Mouse (Mus musculus): ENCODE results near the gene Hs2st1. TPM values are rescaled to one million over a fixed set of nuclear protein-coding genes. Genes with fewer than 3 reads are reported as not detected.
A peak's percentile ranks its signal among the peaks of the same experiment; 100 is the strongest.

The Hs2st1 gene
- polyA plus RNA-seq, 1 experiment from 2014 or later: 25.1 TPM

DNA sequence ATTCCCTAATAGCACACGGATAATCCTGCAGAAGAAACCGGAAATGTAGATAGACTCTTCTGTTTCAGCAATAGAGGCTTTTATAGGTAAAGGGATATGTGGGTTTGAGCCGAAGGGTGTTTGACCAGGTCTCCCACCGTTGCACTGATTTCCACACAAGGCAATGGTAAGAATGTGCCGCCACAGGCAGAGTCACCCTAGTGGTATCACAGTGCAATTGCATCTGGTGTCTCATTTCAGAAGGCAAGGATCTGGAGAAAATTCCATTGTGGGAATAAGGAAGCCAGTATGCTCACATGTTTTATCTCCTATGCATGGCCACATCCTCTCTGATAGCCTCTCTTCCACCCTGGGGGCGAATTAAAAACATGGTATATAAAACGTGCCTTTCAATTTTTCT, 171.8 kb downstream of the Hs2st1 start:
- no peaks in the 10 kb centered on the region for H3K9me3 ChIP-seq
- ATAC-seq (ENCODE audit: low FRiP score, low read depth): no peak
- H3K4me2 ChIP-seq (replicated peaks): no peak overlapping the region
- H3K4me1 ChIP-seq: peaks cover 9% of the 10 kb centered on the region
- no peaks in the 10 kb centered on the region; the same call in none of the 2 replicates for H3K27me3 ChIP-seq
- no peak overlapping the region for H3K27ac ChIP-seq (replicated peaks)
- no peaks in the 10 kb centered on the region for H3K36me3 ChIP-seq
- 86% methylated on average over 7 of the region's 7 CpGs for WGBS
- H3K9ac ChIP-seq (replicated peaks): no peak overlapping the region
- no peak overlapping the region for H3K4me3 ChIP-seq

DNA sequence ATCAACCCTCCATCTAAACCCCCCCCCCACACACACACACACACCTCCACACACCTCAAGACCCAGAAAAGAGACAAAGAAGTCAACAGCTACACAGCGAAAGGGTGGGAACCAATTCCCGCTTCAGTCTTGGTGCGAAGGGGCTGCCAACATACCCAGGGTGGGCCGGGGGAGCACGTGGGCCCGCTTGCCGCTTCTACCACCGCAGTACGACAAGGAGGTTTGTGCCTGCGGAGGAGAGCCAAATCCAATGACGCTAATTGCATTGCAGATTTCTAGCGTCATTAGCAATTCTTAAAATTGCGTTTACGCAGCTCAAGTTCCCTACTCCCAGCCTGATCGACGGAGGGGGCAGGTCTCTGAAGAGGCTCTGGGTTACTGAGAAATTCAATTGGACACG, 173.5 kb downstream of the Hs2st1 start:
- 60% methylated on average over 17 of the region's 17 CpGs for WGBS
- H3K9ac ChIP-seq (replicated peaks): no peak overlapping the region
- peaks cover 9% of the 10 kb centered on the region for H3K4me1 ChIP-seq
- H3K4me3 ChIP-seq: no peak overlapping the region
- no peaks in the 10 kb centered on the region; the same call in none of the 2 replicates for H3K27me3 ChIP-seq
- H3K27ac ChIP-seq (replicated peaks): no peak overlapping the region
- H3K4me2 ChIP-seq (replicated peaks): no peak overlapping the region
- no peak for ATAC-seq (ENCODE audit: low FRiP score, low read depth)
- H3K36me3 ChIP-seq: no peaks in the 10 kb centered on the region
- H3K9me3 ChIP-seq: no peaks in the 10 kb centered on the region

DNA sequence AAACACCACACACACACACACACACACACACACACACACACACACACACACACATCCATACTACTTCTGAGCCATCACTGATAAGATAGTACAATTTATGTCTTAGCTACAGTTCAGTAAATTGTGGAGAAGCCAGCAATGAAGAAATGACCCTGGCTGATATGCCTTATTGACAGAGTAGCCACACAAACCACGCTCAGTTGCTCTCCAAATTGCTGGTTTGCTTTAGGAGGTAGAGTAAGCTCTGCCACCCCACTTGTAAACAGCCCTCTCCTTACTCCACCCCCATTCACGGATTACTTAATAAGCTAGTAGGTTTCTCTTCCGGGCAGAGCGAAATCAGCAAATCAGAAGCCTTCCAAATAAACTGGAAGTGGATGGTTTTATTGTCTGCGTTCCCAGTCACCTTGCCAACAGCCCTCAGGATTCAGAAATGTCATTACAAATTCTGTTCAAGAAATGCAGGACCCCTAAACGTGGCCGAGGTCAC, 175.5 kb downstream of the Hs2st1 start:
- Histone ChIP-seq H3K27ac (replicated peaks) (no peak overlapping the region), H3K27me3 (no peaks in the 10 kb centered on the region; the same call in 1 of the 2 replicates), H3K4me3 (no peak overlapping the region), H3K9me3 (no peaks in the 10 kb centered on the region), H3K4me2 (replicated peaks) (no peak overlapping the region), H3K36me3 (no peaks in the 10 kb centered on the region), H3K9ac (replicated peaks) (no peak overlapping the region), H3K4me1 (peaks cover 7% of the 10 kb centered on the region)
- no peak for ATAC-seq (ENCODE audit: low FRiP score, low read depth)
- 68% methylated on average over 7 of the region's 7 CpGs for WGBS

DNA sequence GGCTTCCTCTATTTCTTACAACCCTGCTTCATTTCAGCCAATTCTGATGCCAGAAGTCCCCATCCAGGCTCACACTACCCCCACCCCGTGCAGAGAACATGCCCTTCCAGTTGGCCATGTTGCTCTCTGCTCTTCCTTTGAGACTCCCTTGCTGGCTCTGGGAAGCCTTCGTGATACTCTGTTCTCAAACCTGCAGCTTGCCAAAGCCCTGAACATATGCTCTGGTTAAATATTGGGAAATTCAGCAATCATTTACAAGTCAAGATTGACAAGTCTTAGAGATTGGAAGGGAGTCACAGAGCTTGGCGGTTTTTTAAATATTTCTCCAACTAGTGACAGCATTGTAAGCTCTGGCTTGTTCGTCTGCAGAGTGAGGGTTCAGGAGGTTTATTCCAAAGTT, 183.5 kb downstream of the Hs2st1 start:
- Histone ChIP-seq H3K36me3 (no peaks in the 10 kb centered on the region), H3K27ac (replicated peaks) (no peak overlapping the region), H3K4me2 (replicated peaks) (no peak overlapping the region), H3K4me3 (no peak overlapping the region), H3K27me3 (peaks cover 6% of the 10 kb centered on the region; the same call in 1 of the 2 replicates), H3K4me1 (0 out of 2 replicates have a peak, but pooled peaks cover under 1% of the 10 kb centered on the region), H3K9me3 (no peaks in the 10 kb centered on the region), H3K9ac (replicated peaks) (no peak overlapping the region)
- no peak for ATAC-seq (ENCODE audit: low FRiP score, low read depth)
- 90% methylated on average over 4 of the region's 4 CpGs for WGBS

DNA sequence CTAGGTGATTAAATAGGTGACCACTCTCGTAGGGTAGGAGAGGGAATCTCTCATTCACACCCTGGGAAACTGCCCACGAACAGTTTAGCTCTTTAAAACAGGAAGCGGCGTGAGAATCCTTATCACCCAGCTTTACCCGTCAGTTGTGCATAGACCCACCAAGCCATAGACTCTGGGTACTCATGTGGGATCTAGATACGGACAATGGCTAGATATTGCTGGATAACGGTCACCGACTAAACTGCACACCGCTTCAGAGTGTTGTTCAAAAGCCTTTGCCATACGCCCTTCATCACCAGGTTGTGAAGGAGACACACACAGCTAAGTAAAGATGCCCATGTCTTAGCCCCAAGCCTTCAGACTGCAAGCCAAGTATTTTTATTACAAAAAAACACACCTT, 185.3 kb downstream of the Hs2st1 start:
- H3K27ac ChIP-seq (replicated peaks): no peak overlapping the region
- no peak overlapping the region for H3K9ac ChIP-seq (replicated peaks)
- peaks cover 13% of the 10 kb centered on the region for H3K4me1 ChIP-seq
- WGBS: 92% methylated on average over 10 of the region's 10 CpGs
- H3K27me3 ChIP-seq: peaks cover 6% of the 10 kb centered on the region; the same call in 1 of the 2 replicates
- no peaks in the 10 kb centered on the region for H3K9me3 ChIP-seq
- ATAC-seq (ENCODE audit: low FRiP score, low read depth): no peak
- H3K4me2 ChIP-seq (replicated peaks): no peak overlapping the region
- H3K36me3 ChIP-seq: no peaks in the 10 kb centered on the region
- H3K4me3 ChIP-seq: no peak overlapping the region

DNA sequence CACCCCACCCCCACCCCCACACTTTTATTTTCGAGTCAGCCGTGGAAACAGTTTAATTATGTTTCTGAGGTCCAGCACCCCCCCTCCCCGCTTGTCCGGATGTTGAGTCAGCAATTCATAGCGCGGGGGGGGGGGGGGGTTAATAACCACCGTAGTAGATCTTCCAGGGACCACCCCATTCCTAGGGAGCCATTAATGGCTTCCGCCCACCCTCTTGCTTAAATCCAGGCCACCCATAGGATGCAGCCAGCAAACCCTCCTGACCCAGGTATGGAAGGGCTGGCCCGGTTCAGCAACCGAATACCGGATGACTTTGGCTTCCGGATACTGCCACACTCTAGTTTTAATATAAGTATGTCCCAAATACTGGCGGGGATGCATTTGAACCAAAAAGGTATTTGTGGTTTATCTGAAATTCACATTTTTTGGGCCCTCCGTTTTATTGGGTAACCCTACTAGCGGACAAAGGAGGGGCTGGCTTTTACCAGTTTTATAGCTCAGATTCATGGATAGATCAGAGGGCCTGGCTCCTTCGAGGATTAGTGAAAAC, 188.5 kb downstream of the Hs2st1 start:
- Histone ChIP-seq H3K4me2 (replicated peaks) (peak overlapping the region; percentile 42), H3K27me3 (peaks cover 6% of the 10 kb centered on the region; the same call in 1 of the 2 replicates), H3K9me3 (no peaks in the 10 kb centered on the region), H3K4me3 (peak overlapping the region; percentile 20; the same call in 1 of the 2 replicates), H3K36me3 (no peaks in the 10 kb centered on the region), H3K27ac (replicated peaks) (no peak overlapping the region), H3K4me1 (peaks cover 30% of the 10 kb centered on the region), H3K9ac (replicated peaks) (no peak overlapping the region; the same call in 1 of the 2 replicates)
- 0 out of 2 replicates have a peak, but pooled peaks have one; percentile 17 for ATAC-seq (ENCODE audit: low FRiP score, low read depth)
- WGBS: 48% methylated on average over 14 of the region's 16 CpGs

DNA sequence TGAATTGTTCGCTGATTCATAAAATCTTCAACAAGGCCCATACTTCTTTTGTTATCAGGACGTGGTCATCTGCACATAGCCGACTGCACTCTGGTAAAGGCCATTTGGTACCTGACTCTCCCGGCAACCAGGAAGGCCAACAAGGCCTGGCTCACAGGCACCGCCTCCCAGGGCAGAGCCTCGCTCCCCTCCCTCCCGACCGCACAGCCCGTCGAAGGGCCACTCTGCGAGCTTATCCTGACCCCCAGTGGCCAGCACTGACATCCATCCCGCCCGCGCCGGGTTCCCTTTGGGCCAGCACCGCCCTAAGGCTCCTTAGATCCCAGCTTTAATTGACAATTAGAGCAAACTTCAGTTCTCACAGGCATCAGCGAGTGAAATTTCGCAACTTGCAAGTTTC, 189.1 kb downstream of the Hs2st1 start:
- Histone ChIP-seq H3K4me3 (peak overlapping the region; percentile 20), H3K27me3 (peaks cover 6% of the 10 kb centered on the region; the same call in 1 of the 2 replicates), H3K27ac (replicated peaks) (no peak overlapping the region), H3K4me2 (replicated peaks) (peak overlapping the region; percentile 42), H3K36me3 (no peaks in the 10 kb centered on the region), H3K4me1 (peaks cover 30% of the 10 kb centered on the region), H3K9ac (replicated peaks) (peak overlapping the region; percentile 7; the same call in 1 of the 2 replicates), H3K9me3 (no peaks in the 10 kb centered on the region)
- 3% methylated on average over 18 of the region's 18 CpGs for WGBS
- peak; percentile 86 for ATAC-seq (ENCODE audit: low FRiP score, low read depth)

DNA sequence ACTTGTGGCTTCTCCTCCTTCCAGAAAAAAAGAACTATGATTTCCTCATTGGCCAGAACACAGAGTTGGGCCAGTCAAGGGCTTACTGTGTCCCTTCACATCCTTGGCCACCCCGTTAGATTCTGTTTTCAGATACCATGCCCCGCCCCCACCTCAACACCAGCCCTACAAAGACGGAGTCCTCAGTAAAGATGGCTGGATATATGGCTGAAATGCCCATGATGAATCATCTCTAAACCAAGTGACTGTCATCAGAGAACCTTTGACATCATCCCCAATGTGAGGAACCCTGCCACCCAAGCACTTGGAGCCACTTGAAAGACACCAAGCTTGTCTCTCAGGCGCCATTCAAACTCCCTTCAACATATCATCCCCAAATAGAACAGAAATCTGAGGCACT, 190.2 kb downstream of the Hs2st1 start:
- no peak overlapping the region for H3K27ac ChIP-seq (replicated peaks)
- no peaks in the 10 kb centered on the region for H3K36me3 ChIP-seq
- no peak overlapping the region for H3K4me2 ChIP-seq (replicated peaks)
- ATAC-seq (ENCODE audit: low FRiP score, low read depth): no peak
- H3K9ac ChIP-seq (replicated peaks): no peak overlapping the region
- no peaks in the 10 kb centered on the region for H3K9me3 ChIP-seq
- 90% methylated on average over 4 of the region's 4 CpGs for WGBS
- H3K27me3 ChIP-seq: peaks cover 6% of the 10 kb centered on the region; the same call in 1 of the 2 replicates
- no peak overlapping the region for H3K4me3 ChIP-seq
- H3K4me1 ChIP-seq: peaks cover 30% of the 10 kb centered on the region

Other genes with a start within 250 kb of the Hs2st1 start
- gene Selenof, start 123 bp upstream of the Hs2st1 start, polyA plus RNA-seq (2016; fragmentation: Nextera tagmentation; extraction: Ambion mirVana): 460 and 470 TPM in 2 replicates
- gene Sh3glb1, start 150.2 kb upstream of the Hs2st1 start, polyA plus RNA-seq (2016; fragmentation: Nextera tagmentation; extraction: Ambion mirVana): 94.2 and 98.4 TPM in 2 replicates
- gene Clca3a1, start 190.8 kb upstream of the Hs2st1 start, polyA plus RNA-seq (2016; fragmentation: Nextera tagmentation; extraction: Ambion mirVana): 0.09 TPM in 1 of 2 replicates, not detected in the other
- not detected in 2 replicates for gene Clca3a2, start 249.3 kb upstream of the Hs2st1 start, polyA plus RNA-seq (2016; fragmentation: Nextera tagmentation; extraction: Ambion mirVana)